Mouse (Mus musculus): ENCODE data around the gene Yaf2.
"Not testable (repeated sequence)": the region's sequence is repeated elsewhere in the genome, so short reads cannot be mapped to it uniquely, and the experiment has no call there.

Yaf2 gene

DNA sequence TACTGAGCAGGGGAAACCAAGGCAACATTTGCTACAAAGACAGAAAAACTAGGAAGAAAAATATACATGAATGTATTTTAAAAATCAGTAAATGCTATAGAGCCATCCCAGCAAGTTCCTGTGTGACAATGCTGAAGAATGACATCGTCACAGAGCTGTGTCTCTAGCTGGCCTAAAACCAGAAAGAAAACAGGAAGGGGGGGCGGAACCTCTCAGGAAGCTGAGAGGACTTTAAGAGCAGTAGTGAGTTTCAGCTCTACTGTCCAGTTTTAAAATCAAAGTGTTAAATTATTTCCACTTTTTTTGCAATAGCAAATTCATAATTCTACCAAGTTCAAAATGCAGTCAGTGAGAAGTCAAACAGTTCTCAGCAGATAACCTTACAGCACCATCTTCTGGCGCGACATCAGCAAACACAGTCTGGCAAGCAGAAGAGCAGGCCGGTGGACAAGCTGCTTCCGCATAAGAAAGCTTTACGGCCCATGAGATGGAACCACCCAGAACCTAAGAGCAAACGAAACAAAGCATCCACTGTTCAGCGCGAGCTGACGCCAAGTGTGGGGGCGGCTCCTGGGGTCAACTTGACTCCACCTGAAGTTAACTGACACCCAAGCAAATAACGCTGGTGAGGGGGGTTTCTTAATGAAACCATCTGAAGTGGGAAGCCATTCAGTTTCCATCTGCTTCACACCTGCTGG is 85.0 kb downstream of the Yaf2 start:
- peak; percentile 44 for DNase-seq

DNA sequence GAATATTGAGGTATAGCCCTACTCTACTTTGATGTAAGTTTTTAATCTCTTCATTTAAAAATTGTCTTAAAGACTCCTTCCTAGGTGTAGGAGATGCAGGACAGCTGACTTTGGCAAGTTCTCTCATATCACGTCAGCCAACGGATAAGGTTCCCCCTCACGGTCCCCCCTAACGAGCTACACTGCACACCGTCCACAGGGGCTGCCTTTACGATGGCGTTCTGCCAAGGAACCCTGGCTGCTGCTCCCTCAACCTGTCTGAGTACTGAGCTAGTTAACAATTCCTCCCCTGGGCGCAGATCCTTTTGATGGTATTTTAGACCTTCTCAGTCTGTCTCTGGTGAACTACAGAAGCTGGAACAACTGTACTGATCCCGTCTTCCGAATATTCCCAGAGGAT is 93.5 kb downstream of the Yaf2 start:
- DNase-seq, result no peak

DNA sequence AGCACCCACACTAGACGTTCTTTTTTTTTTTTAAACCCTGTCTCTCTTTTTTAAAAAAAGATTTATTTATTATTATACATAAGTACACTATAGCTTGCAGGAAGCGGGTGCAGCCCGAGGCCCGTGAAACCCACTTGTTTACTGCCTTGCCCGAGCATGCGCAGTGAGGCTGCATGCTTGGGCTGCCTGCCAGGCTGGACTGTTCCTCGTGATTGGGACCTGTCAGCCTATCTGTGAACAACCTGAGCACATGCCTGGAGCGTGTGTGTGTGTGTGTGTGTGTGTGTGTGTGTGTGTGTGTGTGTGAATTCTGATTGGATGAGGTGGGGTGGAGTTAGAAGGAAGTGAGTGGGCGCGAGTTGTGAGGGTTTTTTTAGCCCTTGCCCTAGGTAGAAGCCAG is 100.3 kb downstream of the Yaf2 start:
- DNase-seq, result not testable (repeated sequence)

All from right cerebral cortex, adult 18-20 months (tissue).